Mouse (Mus musculus): ENCODE measurements at regions not wholly inside any gene's neighbourhood (a gene's known extent, or its start where the extent isn't known, plus 50 kb on each side); places are given as distances from the start of the nearest gene placed in this dataset.

- TF ChIP-seq CTCF (IDR thresholded peaks at IDR 0.05; ENCODE audit: low read depth, low read length) (no peak), POLR2A (IDR thresholded peaks at IDR 0.05; ENCODE audit: extremely low read depth, insufficient read depth, low read length) (no peak)
Measured at GRCm38 (mm10) chr7:29601337-29601736, 82.9 kb upstream of the Sipa1l3 start.
